Mouse (Mus musculus) bone marrow, adult 2 months (tissue): ENCODE measurements at regions not wholly inside any gene's neighbourhood (a gene's known extent, or its start where the extent isn't known, plus 50 kb on each side); places are given as distances from the start of the nearest gene placed in this dataset.

ENCODE experiments used
- CTCF ChIP-seq: fragments of 200-500 bp; IDR thresholded peaks from 2 replicates; pipeline ENCODE4 v1.5.1; 2011; ENCODE audit warnings: low read length, control low read depth; ENCODE audit not compliant: control insufficient read depth, insufficient read depth
- POLR2A ChIP-seq: fragments of 200-500 bp; IDR thresholded peaks from 2 replicates; pipeline ENCODE4 v1.6.1; 2011; ENCODE audit warnings: low read depth, mild to moderate bottlenecking, control low read depth, low read length, borderline replicate concordance; ENCODE audit not compliant: control insufficient read depth

GRCm38 (mm10) chr10:19459709-19460108 is 103.4 kb downstream of the Olig3 start:
- TF ChIP-seq POLR2A (no peak), CTCF (no peak)
